Mouse (Mus musculus) natural killer cell, adult 2 months (primary cell): Measurements from ENCODE around the gene Fam214b.

Experiments used
- DNase-seq, 2 experiments: peaks; one replicate each; pipeline ENCODE4 v3.0.0; 2022; ENCODE audit warnings: low spot score in 2 of 2

The Fam214b gene

DNA sequence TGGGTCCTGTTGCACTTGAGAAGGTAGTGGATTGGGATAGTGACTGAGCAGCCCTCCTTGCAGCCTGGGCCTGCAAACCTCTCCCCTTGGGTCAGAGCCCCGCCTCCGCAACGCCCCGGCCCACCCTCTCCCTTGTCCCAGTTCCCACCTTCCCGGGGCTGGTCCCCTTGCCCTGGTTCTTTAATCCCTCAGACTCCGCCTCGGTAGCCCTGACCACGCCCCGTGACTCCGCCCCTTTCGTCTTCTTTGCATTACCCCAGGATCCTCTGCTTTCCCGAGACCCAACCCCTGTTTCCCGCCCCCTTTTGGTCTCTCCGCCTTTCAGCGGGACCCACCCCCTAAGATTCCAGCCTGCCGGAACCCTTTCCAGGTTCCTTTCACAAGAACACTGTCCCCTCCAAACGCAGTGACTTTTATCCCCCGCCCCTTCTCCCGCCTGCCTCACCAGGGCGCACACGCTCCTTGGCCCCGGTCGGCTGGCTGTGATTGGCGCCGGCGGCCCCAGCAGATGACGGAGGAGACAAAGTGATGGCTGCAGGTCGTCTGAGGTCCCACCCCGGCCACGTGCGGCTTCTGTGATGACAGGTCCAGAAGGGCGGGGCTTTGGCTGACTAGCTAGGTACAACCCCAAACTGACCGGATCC is at the start of gene Fam214b:
Gene Fam214b, minus strand, starts transcription at position 562 of the 644 bp plus-strand sequence.
- DNase-seq = peak; percentile 94 to 95

DNA sequence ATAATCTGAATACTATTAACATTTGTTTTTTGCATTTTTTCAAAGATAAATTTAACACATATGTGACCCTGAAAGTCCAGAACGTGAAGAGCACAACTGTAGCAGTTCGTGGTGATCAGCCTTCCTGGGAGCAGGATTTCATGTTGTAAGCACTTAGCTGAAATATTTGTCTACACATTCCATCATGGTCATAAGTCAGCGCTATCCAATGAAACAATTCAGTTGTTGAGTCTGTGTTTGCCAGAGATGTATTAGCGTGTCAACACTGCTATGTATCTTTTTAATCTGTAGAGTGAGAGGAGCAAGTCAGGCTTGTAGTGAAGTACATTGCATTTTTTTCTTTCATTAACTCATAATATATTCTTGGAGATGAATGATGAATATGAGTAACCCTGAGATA is 45.2 kb upstream of the Fam214b start:
- DNase-seq = no peak

DNA sequence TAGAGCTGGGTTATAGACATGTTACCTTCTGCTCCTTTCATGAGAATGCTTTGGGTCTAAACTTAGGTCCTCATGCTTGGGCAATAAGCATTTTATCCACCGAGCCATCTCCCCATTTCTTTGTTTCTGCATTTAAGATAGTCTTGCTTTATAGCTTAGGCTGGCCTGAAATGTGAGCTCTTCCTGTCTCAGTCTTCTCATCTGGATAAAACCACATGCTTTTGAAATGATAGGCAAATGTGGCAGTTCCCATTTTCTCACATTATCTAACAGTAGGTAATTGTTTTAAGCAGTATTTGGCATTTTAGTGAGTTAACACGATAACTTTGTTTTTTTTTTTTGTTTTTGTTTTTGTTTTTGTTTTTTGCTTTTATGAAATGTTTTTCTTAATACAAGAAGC is 43.9 kb upstream of the Fam214b start:
- no peak for DNase-seq

DNA sequence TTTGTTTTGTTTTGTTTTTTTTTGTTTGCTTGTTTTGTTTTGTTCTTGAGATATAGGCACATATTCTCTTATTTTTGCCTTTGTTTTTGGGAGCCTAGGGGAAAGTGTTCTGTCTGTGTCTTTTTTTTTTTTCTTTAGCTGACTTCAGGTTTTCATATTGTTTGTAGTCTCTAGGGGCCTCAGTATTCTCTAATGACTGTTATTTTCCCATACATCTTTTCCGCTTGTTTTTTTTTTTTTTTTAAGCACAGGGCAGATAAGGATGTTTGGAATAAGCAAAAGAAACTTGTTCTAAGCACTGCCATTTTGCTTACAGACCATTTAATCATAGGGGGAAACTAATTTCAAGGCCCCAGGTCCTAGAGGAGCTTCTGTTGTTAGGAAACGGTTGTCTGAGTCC is 36.4 kb upstream of the Fam214b start:
- no peak for DNase-seq

DNA sequence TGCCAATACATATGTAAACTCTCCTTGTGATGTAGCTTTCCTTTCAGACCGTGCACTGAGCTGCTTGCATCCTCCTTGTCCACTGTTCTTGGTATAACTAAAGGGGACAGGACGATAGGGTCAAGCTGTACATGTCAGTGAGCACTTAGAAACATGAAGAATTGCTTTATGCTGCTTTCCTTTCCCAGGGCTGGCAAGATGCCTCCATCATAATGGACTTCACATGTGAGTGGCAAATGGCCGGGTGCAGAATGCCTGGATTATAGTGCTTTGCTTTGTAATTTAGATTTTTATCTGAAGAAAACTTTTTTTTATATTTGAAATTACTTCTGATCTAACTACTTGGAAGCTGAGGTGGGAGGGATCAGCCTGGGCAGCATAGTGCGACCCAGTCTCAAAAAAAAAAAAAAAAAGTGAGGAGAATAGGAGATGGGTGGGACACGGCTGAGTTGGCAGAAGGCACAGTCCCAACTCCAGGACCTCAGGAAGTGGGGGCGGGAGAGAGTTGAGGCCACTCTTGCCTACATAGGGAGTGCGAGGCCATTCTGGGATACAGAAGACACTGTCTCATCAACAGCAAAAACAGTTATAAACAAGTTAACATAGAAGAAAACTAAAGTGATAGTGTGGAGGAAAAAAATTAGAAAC is 32.2 kb upstream of the Fam214b start:
- DNase-seq = no peak

DNA sequence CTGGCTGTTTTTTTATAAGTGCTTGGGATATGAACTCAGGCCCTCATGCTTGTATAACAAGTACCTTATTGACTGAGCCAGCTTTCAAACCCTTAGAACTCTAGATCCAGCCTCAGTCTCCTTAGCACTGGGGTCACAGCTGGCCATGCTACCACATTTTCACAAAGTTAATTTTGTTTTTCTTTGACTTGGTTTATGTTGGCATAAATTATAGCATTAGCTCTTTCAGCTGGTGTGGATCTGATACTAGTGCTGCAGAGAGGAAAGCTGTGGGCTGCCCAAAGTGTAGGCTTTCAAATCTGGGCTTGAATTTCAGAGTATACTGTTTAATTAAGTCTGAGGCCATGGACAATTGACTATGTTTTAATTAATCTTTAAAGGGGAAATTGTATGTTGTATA is 28.9 kb upstream of the Fam214b start:
- DNase-seq = no peak

DNA sequence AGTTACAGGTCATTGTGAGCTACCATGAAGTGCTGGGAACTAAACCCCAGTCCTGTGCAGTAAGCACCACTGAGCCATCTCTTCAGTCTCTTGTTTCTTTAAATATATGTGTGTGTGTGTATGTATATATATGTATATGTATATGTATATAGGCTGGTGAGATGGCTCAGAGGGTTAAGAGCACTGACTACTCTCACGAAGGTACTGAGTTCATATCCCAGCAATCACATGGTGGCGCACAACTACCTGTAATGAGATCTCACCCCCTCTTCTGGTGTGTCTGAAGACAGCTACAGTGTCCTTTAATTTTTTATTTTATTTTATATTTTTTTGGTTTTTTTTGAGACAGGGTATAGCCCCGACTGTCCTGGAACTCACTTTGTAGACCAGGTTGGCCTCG is 19.5 kb upstream of the Fam214b start:
- no peak for DNase-seq

DNA sequence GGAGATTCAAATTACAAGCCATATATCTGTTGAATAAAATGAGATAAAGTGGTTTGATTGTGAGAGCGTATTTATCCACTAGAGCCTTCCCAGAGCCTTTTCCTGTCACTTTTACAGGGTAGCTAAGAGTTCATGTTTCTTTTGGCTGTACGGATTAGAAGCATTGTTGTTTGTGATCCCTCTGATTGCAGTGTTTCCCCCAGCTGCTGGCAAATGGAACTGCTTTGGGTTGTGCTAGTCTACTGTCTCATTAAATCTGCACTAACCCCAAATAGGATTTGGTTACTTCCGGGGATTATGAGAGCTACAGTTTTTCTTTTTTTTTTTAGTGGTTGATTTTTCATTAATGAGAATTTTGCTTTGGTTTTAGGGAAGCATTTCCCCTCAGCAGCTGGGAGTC is 14.3 kb upstream of the Fam214b start:
- no peak for DNase-seq

DNA sequence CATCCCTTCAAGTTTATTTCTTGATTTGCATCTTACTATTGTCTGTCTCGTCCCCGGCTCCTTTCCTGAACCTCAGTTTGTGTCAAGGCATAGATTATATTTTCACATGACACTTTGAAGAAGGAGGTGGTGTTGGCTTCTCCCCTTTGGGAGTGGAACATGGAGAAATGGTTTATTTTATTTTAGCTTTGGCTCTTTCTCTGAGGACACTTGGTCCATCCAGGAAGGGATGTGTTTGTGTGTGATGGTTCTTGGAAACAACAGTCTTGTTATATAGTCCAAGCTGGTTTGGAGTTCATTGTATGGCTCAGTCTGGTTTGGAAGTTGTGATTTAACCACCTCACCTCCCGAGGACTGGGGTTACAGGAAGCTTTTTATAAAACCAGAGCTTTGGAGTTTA is 13.7 kb upstream of the Fam214b start:
- DNase-seq = no peak

DNA sequence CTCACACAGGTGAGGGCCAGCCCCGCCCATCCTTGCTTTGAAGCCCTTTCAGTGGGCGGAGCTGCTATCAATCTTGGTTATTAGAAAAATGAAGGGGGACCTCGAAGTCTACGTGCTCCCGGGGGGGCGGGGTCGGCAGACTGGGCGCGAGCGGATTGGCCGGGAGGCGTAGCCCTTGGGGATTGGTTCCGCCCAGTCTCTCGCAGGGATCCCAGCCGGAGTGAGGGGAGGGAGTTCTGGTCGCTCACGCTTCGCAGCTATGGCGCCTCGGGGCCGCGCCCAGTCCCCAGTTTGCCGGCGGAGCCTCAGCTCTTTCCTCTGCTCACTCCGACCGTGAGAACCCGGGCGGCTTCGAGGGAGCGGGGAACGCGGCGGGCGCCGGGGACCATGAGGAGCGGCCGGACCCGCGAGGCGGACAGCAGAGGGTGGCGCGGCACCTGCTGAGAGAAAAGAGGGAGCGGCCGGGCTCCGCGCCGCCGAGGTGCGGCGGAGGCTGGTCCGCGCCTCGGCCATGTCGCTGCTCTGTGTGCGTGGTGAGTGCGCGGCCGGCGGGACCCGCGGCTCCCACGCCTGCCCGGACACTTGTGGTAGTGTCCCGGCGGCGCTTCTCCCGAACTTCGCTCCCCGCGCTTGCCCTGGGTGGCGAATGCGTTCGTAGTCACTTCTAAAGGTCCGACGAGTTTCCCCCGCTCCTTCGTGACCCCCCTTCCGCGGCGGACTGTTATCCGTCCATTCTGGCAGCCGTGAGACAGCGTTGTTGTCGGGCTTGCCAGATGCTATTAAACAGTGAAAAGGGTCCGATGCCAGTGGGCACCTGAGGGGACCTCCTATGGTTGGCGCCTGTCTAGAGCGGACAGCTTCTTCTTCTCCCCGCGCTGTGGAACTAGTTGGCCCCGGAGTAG is 13.0 kb upstream of the Fam214b start, which contains the start of gene Unc13b:
Gene Unc13b, plus strand, starts transcription at position 201 of the 902 bp plus-strand sequence.
- peak; percentile 22 to 70 for DNase-seq

DNA sequence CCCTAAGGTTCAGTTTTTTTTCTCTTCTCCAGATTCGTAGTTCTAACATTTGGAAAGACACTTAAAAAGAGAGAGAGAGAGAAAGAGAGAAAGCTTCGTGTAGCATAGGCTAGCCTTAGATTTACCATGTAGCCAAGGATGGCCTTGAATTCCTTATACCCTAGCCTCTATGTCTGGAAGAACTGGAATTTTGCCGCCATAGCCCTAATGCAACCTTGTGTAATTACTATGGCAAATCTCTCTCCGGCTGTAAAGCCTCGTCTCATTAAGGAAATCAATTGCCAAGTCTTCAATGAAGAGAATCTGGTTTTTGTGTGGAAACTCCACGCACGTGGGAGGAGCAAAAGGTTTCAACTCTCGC is 12.4 kb upstream of the Fam214b start:
- DNase-seq = no peak

DNA sequence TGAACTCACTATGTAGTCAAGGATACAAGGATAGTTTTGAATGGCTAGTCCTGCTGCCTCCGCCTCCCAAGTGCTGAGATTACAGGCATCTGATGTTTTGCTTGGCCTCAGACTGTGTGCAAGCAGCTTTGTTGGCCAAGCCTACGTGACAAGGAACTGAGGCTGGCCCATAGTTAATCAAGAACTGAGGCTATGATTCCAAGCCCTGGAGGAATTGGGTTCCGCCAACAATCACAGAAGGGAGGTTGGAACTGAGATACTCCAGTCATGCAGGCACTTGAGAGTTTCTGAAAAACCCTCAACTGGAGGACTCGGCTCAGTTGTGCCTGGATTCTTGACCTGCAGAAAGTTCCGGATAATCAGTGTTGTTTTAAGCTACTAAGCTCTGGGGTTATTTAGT is 11.6 kb upstream of the Fam214b start:
- no peak for DNase-seq

DNA sequence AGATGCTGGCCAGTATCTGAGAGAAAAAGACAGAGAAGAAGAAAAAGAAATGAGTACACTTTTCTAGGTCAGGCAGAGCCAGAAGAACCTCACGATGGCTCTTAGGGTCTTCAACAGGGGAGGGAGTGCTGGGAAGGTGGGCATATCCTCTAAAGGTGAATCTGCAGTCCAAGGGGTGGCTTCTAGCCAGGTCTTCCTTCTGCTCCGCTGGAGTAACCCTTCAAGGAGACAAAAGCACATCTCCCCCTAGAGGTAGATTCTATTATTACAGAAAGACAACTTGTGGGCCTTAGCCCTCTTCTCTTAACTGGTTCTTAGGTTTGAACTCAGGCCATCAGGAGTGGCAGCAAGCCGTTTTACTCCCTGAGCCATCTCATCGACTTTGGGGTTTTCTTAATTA is 6.6 kb upstream of the Fam214b start:
- DNase-seq = peak; percentile 32 to 33

DNA sequence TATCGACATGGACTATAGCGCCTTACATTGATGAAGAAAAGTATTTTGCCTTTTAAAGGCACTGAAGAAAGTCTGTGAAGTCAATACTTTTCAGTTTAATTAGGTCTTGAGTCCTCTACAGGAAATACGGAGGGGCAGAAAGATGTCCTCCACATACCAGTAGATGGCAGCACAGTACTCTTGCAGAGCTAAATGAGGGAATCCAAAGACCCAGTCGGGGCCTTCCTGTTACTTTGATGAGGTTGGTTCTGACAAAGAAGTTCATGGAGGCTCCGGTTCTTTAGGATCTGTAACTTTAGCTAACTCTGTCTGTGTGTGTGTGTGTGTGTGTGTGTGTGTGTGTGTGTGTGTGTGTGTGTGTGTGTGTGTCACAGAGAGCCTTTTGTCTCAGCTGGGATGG is 1.2 kb upstream of the Fam214b start:
- DNase-seq = peak; percentile 67 to 78

DNA sequence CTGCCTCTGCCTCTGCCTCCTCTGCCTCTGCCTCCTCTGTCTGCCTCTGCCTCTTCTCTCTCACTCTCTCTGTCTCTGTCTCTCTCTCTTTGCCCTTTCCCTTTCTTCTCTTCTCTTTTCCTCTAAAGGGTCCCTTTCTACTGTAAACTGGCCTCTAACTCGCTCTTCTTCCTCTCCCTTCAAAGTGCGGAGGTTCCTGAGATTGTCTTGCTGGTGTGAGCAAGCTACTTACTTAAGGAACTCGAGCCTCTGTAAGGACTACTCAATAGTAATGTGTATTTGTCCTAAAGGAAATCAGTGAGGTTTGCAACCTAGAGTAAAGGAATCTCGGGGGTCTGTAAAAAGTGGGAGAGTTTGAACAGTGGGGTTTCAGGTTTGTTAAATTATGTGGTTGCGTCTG is 587 bp upstream of the Fam214b start:
- no peak for DNase-seq

DNA sequence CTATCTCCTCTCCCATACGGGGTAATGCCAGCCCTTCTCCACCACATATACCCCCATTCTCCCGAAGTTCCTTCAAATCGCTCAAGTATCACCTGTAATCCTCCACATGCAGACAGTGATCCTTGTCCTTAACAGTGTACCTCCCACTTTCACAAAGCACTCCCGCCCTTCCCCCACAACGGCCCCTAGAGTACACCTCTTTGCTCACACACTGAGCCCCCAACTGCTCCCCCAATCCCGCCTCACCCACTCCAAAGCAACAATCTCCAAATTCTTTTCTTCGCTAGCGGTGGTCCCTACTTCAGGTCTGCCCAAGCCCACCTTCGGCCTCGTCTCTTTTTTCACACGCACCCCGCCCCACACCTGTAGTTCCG is 748 bp downstream of the Fam214b start:
- no peak for DNase-seq

DNA sequence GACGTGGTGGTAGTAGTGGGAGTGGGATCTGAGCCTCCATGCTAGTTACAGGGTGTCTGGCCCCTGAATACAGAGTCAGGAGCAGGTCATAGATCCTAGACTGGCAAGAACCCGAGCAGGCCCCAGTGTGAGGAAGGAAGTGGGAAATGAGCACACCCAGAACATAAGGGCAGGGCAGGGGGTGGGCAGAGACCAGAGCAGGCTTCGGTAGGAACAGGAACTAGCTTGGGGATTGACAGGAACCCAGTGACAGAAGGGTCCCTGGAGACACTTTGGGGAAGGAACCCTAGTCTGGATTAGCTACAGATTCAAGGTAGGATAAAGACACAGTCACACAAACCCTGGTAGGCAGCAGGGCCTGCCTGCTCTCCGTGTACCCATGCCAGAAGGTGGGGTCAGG is 1.3 kb downstream of the Fam214b start:
- no peak for DNase-seq

DNA sequence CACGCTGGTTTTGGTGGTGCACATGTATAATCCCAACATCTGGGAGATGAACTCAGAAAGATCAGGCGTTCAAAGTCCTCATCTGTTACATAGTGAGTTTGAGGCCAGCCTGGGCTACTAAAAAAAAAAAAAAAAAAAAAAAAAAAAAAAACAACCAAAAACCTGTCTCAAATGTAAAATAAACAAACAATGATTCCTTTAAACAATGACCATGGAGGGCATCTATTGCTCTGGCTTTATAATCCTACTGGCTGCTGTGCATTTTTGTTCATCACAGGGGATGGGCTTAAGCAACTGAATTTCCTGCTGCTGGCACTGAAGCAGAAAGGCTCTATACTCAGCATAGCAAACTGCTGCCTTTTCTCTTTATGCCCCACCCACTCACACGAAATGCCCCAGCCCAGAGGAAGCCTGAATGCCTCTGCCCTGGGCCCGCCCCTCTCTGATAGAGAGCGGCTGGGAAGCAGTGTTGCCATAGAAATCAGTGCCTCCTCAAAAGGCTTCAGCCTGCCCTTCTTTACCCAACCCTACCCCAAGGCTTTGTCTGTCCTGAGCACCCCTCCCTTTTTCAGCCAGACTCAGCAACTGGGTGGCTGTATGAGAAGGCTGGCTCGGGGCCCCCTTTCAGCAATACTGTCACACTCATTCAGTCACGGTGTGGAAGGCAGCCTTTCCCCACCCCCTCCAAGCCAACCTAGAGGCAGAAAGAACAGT is 2.2 kb downstream of the Fam214b start:
- DNase-seq = peak; percentile 20 to 77

DNA sequence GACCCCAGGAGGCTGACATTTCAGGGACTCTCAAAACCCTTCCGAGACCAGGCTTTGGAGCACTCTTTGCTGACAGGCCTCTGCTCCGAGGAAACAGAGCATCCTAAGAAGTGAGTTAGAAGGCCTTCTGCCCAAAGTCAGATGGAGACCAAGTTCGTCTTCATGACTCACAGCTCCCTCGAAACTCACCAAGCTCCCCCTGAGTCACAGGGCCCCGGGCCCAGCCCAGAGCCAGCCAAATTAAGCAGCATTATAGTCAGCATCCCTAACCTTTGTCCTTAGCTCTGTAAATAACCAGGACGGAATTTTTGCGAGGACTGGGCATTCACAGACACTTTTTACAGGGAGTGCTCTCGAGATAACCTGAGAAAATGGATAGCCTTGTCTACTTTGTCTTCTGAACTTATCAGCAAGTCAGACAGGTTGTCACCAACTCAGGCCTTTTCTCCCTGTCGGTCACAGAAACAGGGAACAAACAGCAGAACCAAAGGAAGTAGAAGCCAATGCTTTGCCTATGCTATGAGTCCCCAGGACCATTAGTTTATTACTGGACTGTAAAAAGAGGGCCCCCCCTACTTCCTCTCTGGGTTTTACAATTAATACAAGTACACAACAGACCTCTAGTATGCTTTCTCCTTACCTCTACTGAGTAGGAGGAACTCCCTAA is 5.0 kb downstream of the Fam214b start:
- DNase-seq = no peak

DNA sequence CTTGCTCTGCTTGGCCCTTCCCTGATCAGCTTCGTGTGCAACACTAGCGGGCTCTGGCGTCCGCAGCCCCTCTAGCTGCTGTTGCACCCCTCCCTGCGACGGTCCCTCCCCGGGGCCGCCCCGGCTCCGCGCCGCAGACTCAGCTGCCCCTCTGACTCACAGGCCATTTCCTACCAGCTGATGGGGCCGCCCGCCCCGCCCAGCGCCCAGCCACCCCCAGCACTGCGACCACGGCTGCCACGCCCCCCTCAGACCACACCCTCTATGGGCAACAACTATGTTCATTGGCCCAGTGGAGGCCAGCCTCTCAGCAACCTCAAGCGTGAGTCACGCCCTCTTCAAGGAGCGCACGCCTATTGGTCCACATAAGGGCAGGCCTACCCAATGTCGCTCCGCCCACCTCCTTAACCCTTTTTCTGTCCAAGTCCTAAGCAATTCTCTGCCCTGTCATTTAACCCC is 5.9 kb downstream of the Fam214b start:
- DNase-seq = peak; percentile 96 to 98

DNA sequence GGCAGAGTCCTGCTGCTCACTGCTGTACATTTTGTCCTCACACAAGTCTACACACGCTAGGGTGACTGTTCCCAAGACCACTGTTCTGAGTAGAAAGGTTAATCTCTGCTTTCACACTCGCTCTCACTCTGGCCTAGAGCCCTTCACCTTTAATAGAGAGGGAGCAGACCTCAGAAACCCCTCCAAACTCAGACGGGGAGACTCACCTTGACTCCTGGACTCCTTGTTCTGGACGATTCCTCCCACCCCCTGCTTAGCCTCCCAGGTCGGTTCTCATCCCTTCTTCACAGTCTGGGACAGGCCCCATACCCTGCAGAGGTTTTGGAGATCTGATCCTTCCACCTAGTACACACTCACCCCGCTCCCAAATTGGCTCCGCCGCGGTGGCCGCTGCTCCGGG is 6.4 kb downstream of the Fam214b start:
- DNase-seq = no peak
